Mouse (Mus musculus): ENCODE measurements at regions not wholly inside any gene's neighbourhood (a gene's known extent, or its start where the extent isn't known, plus 50 kb on each side); places are given as distances from the start of the nearest gene placed in this dataset.
A peak's percentile ranks its signal among the peaks of the same experiment; 100 is the strongest.

GRCm38 (mm10) chr11:57958233-57958632 lies 50.6 kb upstream of the Larp1 start:
- no peak for DNase-seq

- no peak for DNase-seq
These were observed 52.0 kb upstream of the Larp1 start for GRCm38 (mm10) chr11:57956909-57957308.

- no peak for DNase-seq
These were observed 52.8 kb upstream of the Larp1 start for GRCm38 (mm10) chr11:57956076-57956475.

GRCm38 (mm10) chr11:57955476-57955875 lies 53.4 kb upstream of the Larp1 start:
- no peak for DNase-seq

GRCm38 (mm10) chr11:57954510-57955184 lies 54.2 kb upstream of the Larp1 start:
- DNase-seq: no peak

- no peak for DNase-seq
These were observed 55.2 kb upstream of the Larp1 start for GRCm38 (mm10) chr11:57953694-57954093.

- no peak for DNase-seq
These were observed 56.2 kb upstream of the Larp1 start for GRCm38 (mm10) chr11:57952619-57953018.

- DNase-seq: no peak
These were observed 57.1 kb upstream of the Larp1 start for GRCm38 (mm10) chr11:57951541-57952326.

GRCm38 (mm10) chr11:57950989-57951388 lies 57.9 kb upstream of the Larp1 start:
- DNase-seq: peak; percentile 70

- no peak for DNase-seq
These were observed 59.8 kb upstream of the Larp1 start for GRCm38 (mm10) chr11:57949067-57949466.

- no peak for DNase-seq
These were observed 61.5 kb upstream of the Larp1 start for GRCm38 (mm10) chr11:57947347-57947746.

GRCm38 (mm10) chr11:57934391-57934850 lies 74.4 kb upstream of the Larp1 start:
- DNase-seq: peak; percentile 82

- peak; percentile 34 for DNase-seq
These were observed 75.8 kb upstream of the Larp1 start for GRCm38 (mm10) chr11:57933065-57933464.

- DNase-seq: peak; percentile 67
These were observed 79.4 kb upstream of the Larp1 start for GRCm38 (mm10) chr11:57929506-57929905.

GRCm38 (mm10) chr11:57920263-57920662 lies 87.6 kb upstream of the Hand1 start:
- DNase-seq: no peak

- DNase-seq: no peak
These were observed 85.9 kb upstream of the Hand1 start for GRCm38 (mm10) chr11:57918447-57919059.

GRCm38 (mm10) chr11:57917974-57918373 lies 85.4 kb upstream of the Hand1 start:
- peak; percentile 31 for DNase-seq

- DNase-seq: peak; percentile 33
These were observed 83.4 kb upstream of the Hand1 start for GRCm38 (mm10) chr11:57916016-57916415.

GRCm38 (mm10) chr11:57913801-57914560 lies 81.4 kb upstream of the Hand1 start:
- no peak for DNase-seq

- DNase-seq: no peak
These were observed 80.5 kb upstream of the Hand1 start for GRCm38 (mm10) chr11:57913020-57913699.

- no peak for DNase-seq
These were observed 79.2 kb upstream of the Hand1 start for GRCm38 (mm10) chr11:57911698-57912283.

- DNase-seq: no peak
These were observed 71.6 kb upstream of the Hand1 start for GRCm38 (mm10) chr11:57904216-57904615.

All from embryo, embryonic 11 days (tissue).